Mouse (Mus musculus) intestine, embryonic 15.5 days (tissue): ENCODE data around the gene Tmed3. TPM values are rescaled to one million over a fixed set of nuclear protein-coding genes. Genes with fewer than 3 reads are reported as not detected.

ENCODE experiments used
- ATAC-seq: fragments of 200-750 bp; cut with Nextera tagmentation; 2 replicates; pipeline ENCODE4 v1.8.0; 2017; ENCODE audit warnings: moderate TSS enrichment, moderate library complexity
- H3K27ac ChIP-seq: fragments of 300-500 bp; sonication (generic); 2 replicates; pipeline ENCODE4 v1.5.1; 2015; ENCODE audit warnings: mild to moderate bottlenecking, inconsistent platforms
- H3K27me3 ChIP-seq: fragments of 300-500 bp; sonication (generic); replicated peaks from 2 replicates; pipeline ENCODE4 v1.6.1; 2015; ENCODE audit warnings: inconsistent platforms
- H3K36me3 ChIP-seq: fragments of 300-500 bp; sonication (generic); 2 replicates; pipeline ENCODE4 v1.6.1; 2015; ENCODE audit warnings: inconsistent platforms
- H3K4me1 ChIP-seq: fragments of 300-500 bp; sonication (generic); replicated peaks from 2 replicates; pipeline ENCODE4 v1.6.1; 2015; ENCODE audit warnings: inconsistent platforms
- H3K4me2 ChIP-seq: fragments of 300-500 bp; sonication (generic); replicated peaks from 2 replicates; pipeline ENCODE4 v1.6.1; 2015; ENCODE audit warnings: mild to moderate bottlenecking, inconsistent platforms
- H3K4me3 ChIP-seq: fragments of 300-500 bp; sonication (generic); replicated peaks from 2 replicates; pipeline ENCODE4 v1.5.1; 2015; ENCODE audit warnings: inconsistent platforms
- H3K9ac ChIP-seq: fragments of 300-500 bp; sonication (generic); 2 replicates; pipeline ENCODE4 v1.6.1; 2015; ENCODE audit warnings: inconsistent platforms
- H3K9me3 ChIP-seq: fragments of 300-500 bp; sonication (generic); 2 replicates; pipeline ENCODE4 v1.6.1; 2016; ENCODE audit warnings: inconsistent platforms
- WGBS: fragments of 180-500 bp; shearing (Covaris S2); methylation state at CpG from one replicate; pipeline ENCODE4 v1.1.7; 2015; 5-methylcytosine and 5-hydroxymethylcytosine counted together
- polyA plus RNA-seq: library from polyadenylated mRNA; unstranded; fragments of >200 nt; fragmentation: Nextera tagmentation; extraction: Ambion mirVana; gene quantifications from 2 replicates; pipeline ENCODE4 v1.2.1, GENCODE M21; 2015

Tmed3 gene
- polyA plus RNA-seq, 1 experiment from 2014 or later, result 111 TPM

DNA sequence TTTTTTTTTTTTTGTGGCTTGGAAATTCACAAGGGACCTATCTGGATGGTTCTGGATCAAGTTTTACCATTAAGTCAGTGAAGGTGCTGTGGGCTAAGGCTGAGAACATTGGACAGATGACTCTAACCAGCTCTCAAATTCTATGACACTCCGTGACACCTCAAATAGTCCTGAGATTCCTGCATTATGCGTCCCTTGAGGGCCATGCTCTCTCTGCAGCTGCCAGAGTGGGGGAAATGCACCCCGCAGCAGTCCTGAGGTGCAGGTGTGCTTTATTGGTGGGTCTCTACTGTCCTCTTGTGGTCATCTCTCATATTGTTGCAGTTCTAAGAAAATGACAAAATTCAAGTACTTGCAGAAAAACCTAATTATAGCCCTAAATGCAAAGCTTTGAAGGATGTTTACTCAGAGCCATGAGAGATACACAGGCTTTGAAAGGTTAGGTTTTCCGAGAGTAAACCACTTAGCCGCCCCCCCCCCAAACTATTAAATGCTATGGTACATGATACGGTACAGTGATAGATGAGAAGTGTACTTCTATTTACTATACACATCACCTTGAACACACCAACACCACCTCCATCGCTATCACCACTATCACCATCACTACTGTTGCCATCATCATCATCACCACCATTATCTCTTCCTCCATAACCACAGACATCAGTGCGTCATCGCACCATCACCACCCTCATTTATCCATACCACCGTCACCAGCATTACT, 17.2 kb downstream of the Tmed3 start:
- H3K9ac ChIP-seq, result no peak overlapping the region
- WGBS, result 59% methylated on average over 10 of the region's 10 CpGs
- ATAC-seq, result no peak
- H3K9me3 ChIP-seq, result no peaks in the 10 kb centered on the region
- no peaks in the 10 kb centered on the region for H3K27me3 ChIP-seq
- H3K4me1 ChIP-seq, result no peaks in the 10 kb centered on the region
- H3K4me2 ChIP-seq, result no peak overlapping the region
- H3K27ac ChIP-seq, result no peak overlapping the region
- no peaks in the 10 kb centered on the region for H3K36me3 ChIP-seq
- no peak overlapping the region for H3K4me3 ChIP-seq

DNA sequence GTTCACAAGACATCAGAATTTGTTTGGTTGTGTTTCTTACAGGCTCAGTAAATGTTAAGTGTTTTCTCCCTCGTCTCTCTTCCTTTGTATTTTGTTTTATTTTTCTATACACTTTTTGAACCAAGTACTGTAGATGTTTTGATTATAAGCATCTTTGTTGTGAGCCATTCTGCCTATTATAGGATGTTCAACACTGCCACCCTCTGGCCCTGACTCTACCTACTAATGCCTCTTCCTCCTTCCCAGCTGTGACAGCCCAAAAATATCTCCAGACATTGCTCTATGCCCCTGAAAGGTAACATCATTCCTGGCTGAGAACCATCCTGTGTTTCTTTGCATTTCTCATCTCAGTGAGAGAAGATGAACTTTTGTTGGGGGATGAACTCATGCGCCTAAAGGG, 18.6 kb downstream of the Tmed3 start:
- no peaks in the 10 kb centered on the region for H3K36me3 ChIP-seq
- no peak for ATAC-seq
- 62% methylated on average over 2 of the region's 2 CpGs for WGBS

DNA sequence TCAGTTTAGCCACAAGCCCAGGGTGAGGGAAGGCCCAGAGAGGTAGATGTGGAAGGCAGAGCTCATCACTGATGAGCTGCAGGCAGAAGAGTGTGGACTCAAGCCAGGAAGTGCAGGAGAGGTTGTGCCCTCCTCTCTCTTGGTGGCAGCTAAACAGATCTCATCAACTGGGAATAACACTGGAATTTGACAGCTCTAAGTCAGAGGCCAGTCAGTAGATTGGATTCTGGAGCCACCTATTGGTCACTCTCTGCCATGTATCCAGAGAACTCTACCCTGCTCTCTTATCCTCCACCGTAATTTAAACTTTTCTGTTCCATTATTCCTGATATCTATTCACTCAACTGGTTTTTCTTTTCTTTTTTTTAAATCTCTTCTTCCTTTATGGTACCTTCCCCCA, 25.9 kb downstream of the Tmed3 start:
- no peak for ATAC-seq
- H3K27ac ChIP-seq, result no peak overlapping the region
- WGBS, result 24% methylated on average over 1 of the region's 1 CpGs

More for the DNA sequence above, 18.6 kb downstream of the Tmed3 start:
- no peaks in the 10 kb centered on the region for H3K27me3 ChIP-seq
- H3K9me3 ChIP-seq, result no peaks in the 10 kb centered on the region
- no peak overlapping the region for H3K4me2 ChIP-seq
- H3K27ac ChIP-seq, result no peak overlapping the region
- no peaks in the 10 kb centered on the region for H3K4me1 ChIP-seq
- no peak overlapping the region for H3K9ac ChIP-seq
- no peak overlapping the region for H3K4me3 ChIP-seq

DNA sequence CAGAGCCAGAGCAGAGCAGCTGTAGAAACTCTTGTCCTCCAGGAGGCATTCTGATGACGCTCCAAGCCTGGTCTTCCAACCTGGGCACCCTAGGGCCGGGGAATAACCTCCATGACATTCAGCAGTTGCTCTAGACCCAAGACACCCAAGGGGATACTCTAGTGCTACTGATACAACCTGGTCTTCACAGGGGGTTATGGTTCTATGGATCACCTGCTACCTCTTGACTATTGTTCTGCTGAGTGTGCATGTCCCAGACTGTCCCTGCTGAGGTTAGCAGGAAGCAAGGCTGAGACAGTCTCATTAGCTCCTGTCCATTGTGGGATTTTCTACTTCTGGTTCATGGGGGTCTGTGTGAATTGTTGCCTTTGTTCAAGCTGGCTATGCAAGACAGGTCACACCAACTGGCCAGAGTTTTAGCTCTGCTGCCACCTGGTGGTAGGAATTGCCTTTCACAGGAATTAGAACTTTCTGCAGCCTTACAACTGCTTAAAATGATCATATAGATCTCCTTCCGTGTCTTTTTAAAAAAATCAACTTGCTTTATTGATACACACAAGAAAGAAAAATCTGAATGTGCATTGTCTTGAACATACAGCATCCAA, 30.8 kb downstream of the Tmed3 start:
- H3K27ac ChIP-seq, result no peak overlapping the region
- no peaks in the 10 kb centered on the region for H3K27me3 ChIP-seq
- no peaks in the 10 kb centered on the region for H3K4me1 ChIP-seq
- no peaks in the 10 kb centered on the region for H3K36me3 ChIP-seq
- H3K4me2 ChIP-seq, result no peak overlapping the region
- H3K9ac ChIP-seq, result no peak overlapping the region
- peak; percentile 65; the same call in 1 of the 2 replicates for ATAC-seq
- H3K9me3 ChIP-seq, result no peaks in the 10 kb centered on the region
- no peak overlapping the region for H3K4me3 ChIP-seq
- 48% methylated on average over 3 of the region's 3 CpGs for WGBS

More for the DNA sequence above, 25.9 kb downstream of the Tmed3 start:
- H3K4me1 ChIP-seq, result no peaks in the 10 kb centered on the region
- H3K36me3 ChIP-seq, result no peaks in the 10 kb centered on the region
- H3K27me3 ChIP-seq, result no peaks in the 10 kb centered on the region
- no peak overlapping the region for H3K4me3 ChIP-seq
- no peak overlapping the region for H3K4me2 ChIP-seq
- H3K9ac ChIP-seq, result no peak overlapping the region; the same call in 1 of the 2 replicates
- no peaks in the 10 kb centered on the region for H3K9me3 ChIP-seq

DNA sequence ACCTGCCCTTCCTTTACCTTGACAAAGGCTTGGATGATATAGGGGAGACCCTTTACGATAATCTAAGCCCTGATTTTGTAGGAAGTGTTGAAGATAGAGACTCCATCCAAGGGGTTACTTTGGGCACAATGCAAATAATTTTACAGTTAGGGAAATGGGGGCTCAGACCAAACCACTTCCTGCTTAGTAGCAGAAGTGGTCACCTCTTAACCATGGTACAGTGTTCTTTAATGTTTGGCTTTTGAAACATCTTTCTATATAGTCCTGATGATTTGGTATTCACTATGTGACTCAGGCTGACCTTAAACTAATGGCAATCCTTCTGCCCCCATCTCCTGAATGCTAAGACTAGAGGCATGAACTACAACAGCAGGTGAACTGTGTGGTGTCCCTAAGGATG, 31.5 kb downstream of the Tmed3 start:
- Histone ChIP-seq H3K4me1 (no peaks in the 10 kb centered on the region), H3K9me3 (no peaks in the 10 kb centered on the region), H3K27me3 (no peaks in the 10 kb centered on the region), H3K27ac (no peak overlapping the region), H3K36me3 (no peaks in the 10 kb centered on the region), H3K4me2 (no peak overlapping the region), H3K4me3 (no peak overlapping the region), H3K9ac (no peak overlapping the region)
- WGBS, result 81% methylated on average over 1 of the region's 1 CpGs
- ATAC-seq, result no peak

DNA sequence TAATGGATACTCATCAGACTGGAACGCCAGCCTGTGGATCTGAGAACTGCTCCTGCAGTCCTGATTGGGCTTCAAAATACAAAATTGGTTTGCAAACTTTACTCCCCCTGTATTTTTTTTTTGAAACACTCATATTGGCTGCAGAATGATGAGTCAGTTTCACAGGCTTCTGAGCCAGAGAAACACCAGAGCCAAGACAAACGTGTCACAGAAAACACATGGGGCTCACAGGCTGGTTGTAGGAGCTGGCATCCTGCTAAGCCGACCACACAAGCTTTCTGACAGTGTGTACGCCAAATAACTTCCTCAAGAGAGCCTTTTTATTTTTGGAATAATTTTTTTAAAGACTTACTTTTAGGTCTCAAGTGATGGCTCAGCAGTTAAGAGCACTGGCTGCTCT, 35.0 kb downstream of the Tmed3 start:
- Histone ChIP-seq H3K27me3 (no peaks in the 10 kb centered on the region), H3K9me3 (no peaks in the 10 kb centered on the region), H3K36me3 (no peaks in the 10 kb centered on the region), H3K4me3 (no peak overlapping the region), H3K4me2 (no peak overlapping the region), H3K4me1 (no peaks in the 10 kb centered on the region), H3K27ac (no peak overlapping the region), H3K9ac (no peak overlapping the region)
- 78% methylated on average over 4 of the region's 4 CpGs for WGBS
- no peak for ATAC-seq

DNA sequence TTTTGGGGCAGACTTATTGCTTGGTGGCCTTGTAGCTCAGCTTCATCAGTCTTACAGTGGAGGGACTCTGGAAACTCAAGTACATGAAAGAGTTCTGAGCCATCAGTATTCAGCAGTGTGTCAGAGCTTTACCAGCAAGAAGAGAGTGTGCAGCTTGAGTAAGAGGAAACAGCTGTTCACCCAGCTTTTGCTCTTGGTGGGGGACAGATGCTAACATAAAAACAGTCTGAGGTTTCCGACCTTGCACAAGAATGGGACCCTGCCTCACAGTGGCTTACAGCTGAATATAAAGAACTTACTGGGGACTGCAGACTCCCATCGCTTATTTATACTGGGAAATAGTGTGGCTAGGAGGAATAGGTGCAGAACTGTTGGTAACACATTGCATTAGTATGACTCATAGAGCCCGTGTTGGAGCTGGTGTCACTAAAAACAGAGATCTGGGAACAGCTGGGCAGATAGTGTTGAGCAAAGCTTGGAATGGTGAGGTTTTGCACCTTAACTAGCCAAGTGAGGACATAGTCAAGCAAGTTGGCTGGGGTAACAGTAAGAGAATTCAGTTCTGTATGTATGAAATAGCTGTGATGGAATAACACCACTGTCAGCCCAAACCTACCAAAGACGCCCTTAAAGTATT, 37.4 kb downstream of the Tmed3 start:
- Histone ChIP-seq H3K27me3 (no peaks in the 10 kb centered on the region), H3K4me2 (no peak overlapping the region), H3K9ac (no peak overlapping the region), H3K36me3 (no peaks in the 10 kb centered on the region), H3K4me1 (no peaks in the 10 kb centered on the region), H3K27ac (no peak overlapping the region), H3K4me3 (no peak overlapping the region), H3K9me3 (no peaks in the 10 kb centered on the region)
- no peak for ATAC-seq
- 76% methylated on average over 4 of the region's 4 CpGs for WGBS

DNA sequence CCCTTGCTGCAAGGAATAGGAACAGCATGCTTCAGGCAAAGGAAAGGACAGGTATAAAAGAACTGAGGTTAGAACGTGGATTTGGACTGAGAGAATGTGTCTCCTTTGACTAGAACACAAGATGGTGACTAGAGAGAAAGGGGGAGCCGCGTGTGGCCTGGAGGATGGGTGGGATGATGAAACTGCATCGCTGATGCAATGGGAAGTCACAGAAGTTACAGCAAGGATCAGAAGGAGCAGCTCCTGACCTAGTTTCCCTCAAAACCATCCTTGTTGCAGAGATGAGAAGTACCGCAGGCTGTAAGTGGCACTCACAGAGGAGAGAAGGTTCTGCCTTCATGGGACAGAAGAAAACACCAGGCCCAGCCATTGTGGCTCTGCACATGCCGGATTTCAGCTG, 54.0 kb downstream of the Tmed3 start:
- Histone ChIP-seq H3K4me1 (no peaks in the 10 kb centered on the region), H3K27me3 (no peaks in the 10 kb centered on the region), H3K9ac (no peak overlapping the region), H3K36me3 (no peaks in the 10 kb centered on the region), H3K4me2 (no peak overlapping the region), H3K4me3 (no peak overlapping the region), H3K27ac (no peak overlapping the region), H3K9me3 (no peaks in the 10 kb centered on the region)
- no peak for ATAC-seq
- WGBS, result 79% methylated on average over 6 of the region's 6 CpGs

Other genes starting within 250 kb of the Tmed3 start
- gene Minar1, start 81.9 kb downstream of the Tmed3 start, polyA plus RNA-seq, result 0.26 and 0.59 TPM in 2 replicates
- not detected in 2 replicates for gene Ankrd34c, start 33.4 kb upstream of the Tmed3 start, polyA plus RNA-seq
- gene Rasgrf1, start 204.8 kb upstream of the Tmed3 start, polyA plus RNA-seq, result 0.31 and 0.42 TPM in 2 replicates